Mouse (Mus musculus): ENCODE measurements at regions not wholly inside any gene's neighbourhood (a gene's known extent, or its start where the extent isn't known, plus 50 kb on each side); places are given as distances from the start of the nearest gene placed in this dataset.

DNA sequence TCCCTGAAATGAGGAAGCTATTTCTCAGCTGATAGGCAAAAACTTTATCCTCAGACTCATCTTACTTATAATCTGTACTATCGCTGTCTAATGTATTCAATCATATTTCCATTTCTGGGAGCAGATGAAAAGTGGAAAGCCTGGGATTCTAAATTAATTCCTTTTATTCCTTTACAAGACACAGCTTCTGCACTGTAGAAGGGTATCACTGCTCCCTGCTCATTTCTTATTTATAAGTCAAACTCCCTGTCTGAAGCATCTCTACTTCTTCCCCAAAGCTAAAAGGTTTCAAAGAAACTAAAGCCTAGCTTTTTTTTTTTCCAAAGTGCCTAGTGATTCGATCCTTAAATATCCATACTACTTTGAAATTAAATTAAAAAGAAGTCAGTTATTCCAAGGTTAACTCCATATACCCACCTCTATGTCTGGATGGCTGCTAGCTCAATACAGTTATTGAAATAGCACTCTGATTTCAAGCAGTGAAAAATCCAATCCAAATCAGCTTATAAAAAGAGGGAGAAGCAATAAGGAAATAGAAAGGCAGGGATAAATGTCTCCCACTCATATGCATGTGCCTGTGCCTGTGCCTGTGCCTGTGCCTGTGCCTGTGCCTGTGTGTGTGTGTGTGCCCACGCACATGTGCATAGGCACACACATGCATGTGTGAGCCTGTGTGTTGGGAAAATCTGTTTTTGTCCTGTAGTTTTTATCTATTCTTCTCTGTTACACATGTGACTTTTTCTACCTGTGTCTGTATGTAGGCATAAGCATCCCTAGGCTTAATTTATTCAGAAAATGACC lies 380.6 kb downstream of the Tmem135 start:
- ATAC-seq (no peak), DNase-seq (no peak)
- 83% methylated on average over 3 of the region's 3 CpGs for whole genome bisulfite sequencing
- Histone ChIP-seq H3K9ac (no peak overlapping the region), H3K27me3 (ENCODE audit: insufficient read depth, low read length) (no peaks in the 10 kb centered on the region), H3K4me2 (ENCODE audit: low read depth) (no peak overlapping the region), H3K27ac (ENCODE audit: low read depth, low read length) (no peak overlapping the region), H3K9me3 (ENCODE audit: low read length) (no peaks in the 10 kb centered on the region), H3K36me3 (ENCODE audit: insufficient read depth) (no peaks in the 10 kb centered on the region), H3K4me1 (ENCODE audit: insufficient read depth) (no peaks in the 10 kb centered on the region), H3K4me3 (ENCODE audit: low read depth, low read length) (no peak overlapping the region)
- no peak for TF ChIP-seq CTCF (IDR thresholded peaks at IDR 0.05; ENCODE audit: low read depth)

DNA sequence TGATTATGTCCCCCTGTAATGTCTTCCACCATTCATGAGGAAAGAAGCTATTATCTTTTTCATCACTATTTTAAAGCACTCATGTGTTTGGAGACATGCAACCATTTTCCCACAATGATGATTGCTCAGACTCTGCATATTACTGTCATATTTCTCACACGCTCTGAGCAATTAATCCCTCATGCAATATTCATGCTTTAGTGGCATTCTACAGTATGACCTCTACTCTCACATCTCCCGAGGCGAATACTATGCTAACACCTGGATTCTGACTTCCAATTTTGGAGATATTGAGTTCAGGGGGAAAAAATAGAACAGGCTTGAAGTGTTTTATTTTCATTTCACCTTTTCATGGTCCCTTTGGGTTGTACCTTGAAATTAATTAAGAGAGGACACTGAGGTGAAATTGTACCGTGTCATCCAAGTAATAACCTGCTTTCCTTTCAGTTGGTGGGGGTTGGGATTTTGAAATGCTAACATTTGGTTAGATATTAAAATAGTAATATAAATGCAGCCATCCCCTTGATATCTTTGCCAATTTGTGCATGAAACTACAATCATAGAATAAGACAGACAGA lies 405.1 kb downstream of the Tmem135 start:
- Histone ChIP-seq H3K36me3 (ENCODE audit: insufficient read depth) (no peaks in the 10 kb centered on the region), H3K9me3 (ENCODE audit: low read length) (no peaks in the 10 kb centered on the region), H3K4me2 (ENCODE audit: low read depth) (no peak overlapping the region), H3K27ac (ENCODE audit: low read depth, low read length) (no peak overlapping the region), H3K9ac (no peak overlapping the region), H3K4me3 (ENCODE audit: low read depth, low read length) (no peak overlapping the region), H3K27me3 (ENCODE audit: insufficient read depth, low read length) (no peaks in the 10 kb centered on the region), H3K4me1 (ENCODE audit: insufficient read depth) (no peaks in the 10 kb centered on the region)
- ATAC-seq = peak; percentile 53; the same call in 1 of the 2 replicates
- WGBS = 76% methylated on average over 4 of the region's 4 CpGs
- no peak for TF ChIP-seq CTCF (IDR thresholded peaks at IDR 0.05; ENCODE audit: low read depth)
- DNase-seq = no peak

DNA sequence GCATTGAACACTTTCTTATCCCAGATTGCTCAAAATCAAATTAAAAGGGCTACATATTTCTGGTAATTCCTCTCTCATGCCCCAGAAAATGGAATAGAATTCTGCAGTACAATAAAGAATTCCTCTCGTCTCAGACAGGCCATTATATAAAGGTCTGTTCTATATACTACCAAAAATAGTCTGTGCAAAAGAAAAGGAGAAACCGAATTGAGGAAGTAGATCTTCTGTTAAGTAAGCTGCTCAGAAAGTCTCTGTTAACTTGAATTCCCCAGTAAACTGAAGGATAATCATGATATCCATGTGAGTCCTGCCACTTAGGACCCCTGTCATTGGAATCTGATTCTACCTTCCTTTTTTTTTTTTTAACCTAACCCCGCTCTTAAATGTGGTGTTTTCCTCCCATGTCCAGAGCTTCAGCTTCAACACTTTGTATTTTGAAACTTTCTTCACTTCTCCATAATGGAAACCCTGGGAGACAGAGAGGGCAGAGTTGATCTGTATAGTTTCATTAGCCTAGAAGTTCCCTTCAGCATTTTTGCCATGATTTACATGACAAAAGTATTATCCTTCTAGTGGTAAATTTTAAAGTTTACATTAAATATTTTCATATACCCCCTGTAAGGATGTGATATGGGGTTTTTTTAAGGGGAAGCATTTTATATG lies 406.1 kb downstream of the Tmem135 start:
- no peak overlapping the region for H3K4me2 ChIP-seq (ENCODE audit: low read depth)
- WGBS = 79% methylated on average over 3 of the region's 3 CpGs
- no peak for TF ChIP-seq CTCF (IDR thresholded peaks at IDR 0.05; ENCODE audit: low read depth)
- H3K4me1 ChIP-seq (ENCODE audit: insufficient read depth) = no peaks in the 10 kb centered on the region
- no peak overlapping the region for H3K9ac ChIP-seq
- ATAC-seq = no peak
- no peaks in the 10 kb centered on the region for H3K36me3 ChIP-seq (ENCODE audit: insufficient read depth)
- DNase-seq = no peak
- H3K27ac ChIP-seq (ENCODE audit: low read depth, low read length) = no peak overlapping the region
- no peak overlapping the region for H3K4me3 ChIP-seq (ENCODE audit: low read depth, low read length)
- no peaks in the 10 kb centered on the region for H3K27me3 ChIP-seq (ENCODE audit: insufficient read depth, low read length)
- H3K9me3 ChIP-seq (ENCODE audit: low read length) = no peaks in the 10 kb centered on the region

DNA sequence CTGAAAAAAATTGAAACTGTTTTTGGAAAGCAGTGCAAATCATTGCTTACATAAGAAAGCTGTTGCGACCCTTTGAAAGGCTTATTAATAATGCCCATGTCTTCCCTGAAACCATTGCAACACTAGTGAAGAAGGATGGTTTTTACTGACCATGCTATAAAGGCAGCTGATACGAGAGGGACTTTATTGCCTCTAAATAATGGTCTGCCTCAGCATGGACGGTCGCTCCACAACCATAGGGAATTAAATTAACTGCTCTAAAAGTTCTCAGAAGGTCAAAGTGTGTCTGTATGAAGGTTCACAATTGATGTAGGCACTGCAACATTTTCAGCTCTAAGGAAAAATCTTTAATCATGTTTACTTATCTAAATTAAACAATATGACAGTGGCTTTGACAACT lies 429.6 kb downstream of the Tmem135 start:
- no peak for TF ChIP-seq CTCF (IDR thresholded peaks at IDR 0.05; ENCODE audit: low read depth)

DNA sequence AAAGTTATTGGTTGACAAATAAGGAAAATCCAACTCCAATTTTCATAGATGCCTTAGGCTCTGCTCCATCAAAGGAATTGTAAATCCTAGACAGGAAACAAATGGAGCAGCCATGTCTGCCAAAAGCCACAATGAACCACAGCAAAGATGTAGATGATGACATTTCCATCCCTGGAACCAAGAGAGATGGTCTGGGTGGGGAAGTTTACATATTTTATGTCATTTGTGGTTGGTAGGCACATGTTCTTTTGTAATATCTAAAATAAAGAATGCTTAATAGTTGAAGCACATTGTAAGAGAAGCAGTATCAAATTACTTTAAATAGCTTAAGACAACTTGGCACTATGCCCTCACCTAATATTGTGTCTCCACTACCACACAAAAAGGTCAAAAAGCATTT lies 443.2 kb downstream of the Tmem135 start:
- H3K9ac ChIP-seq = no peak overlapping the region
- ATAC-seq = no peak
- no peak for TF ChIP-seq CTCF (IDR thresholded peaks at IDR 0.05; ENCODE audit: low read depth)
- H3K36me3 ChIP-seq (ENCODE audit: insufficient read depth) = no peaks in the 10 kb centered on the region
- no peaks in the 10 kb centered on the region for H3K9me3 ChIP-seq (ENCODE audit: low read length)
- no peak overlapping the region for H3K27ac ChIP-seq (ENCODE audit: low read depth, low read length)
- H3K4me1 ChIP-seq (ENCODE audit: insufficient read depth) = no peaks in the 10 kb centered on the region
- DNase-seq = no peak
- no peaks in the 10 kb centered on the region for H3K27me3 ChIP-seq (ENCODE audit: insufficient read depth, low read length)
- H3K4me2 ChIP-seq (ENCODE audit: low read depth) = no peak overlapping the region
- no peak overlapping the region for H3K4me3 ChIP-seq (ENCODE audit: low read depth, low read length)

More for the DNA sequence above, 429.6 kb downstream of the Tmem135 start:
- 83% methylated on average over 4 of the region's 4 CpGs for WGBS
- H3K27ac ChIP-seq (ENCODE audit: low read depth, low read length) = no peak overlapping the region
- H3K9me3 ChIP-seq (ENCODE audit: low read length) = no peaks in the 10 kb centered on the region
- no peaks in the 10 kb centered on the region for H3K27me3 ChIP-seq (ENCODE audit: insufficient read depth, low read length)
- no peak overlapping the region for H3K4me3 ChIP-seq (ENCODE audit: low read depth, low read length)
- ATAC-seq (no peak), DNase-seq (no peak)
- H3K9ac ChIP-seq = no peak overlapping the region
- no peaks in the 10 kb centered on the region for H3K4me1 ChIP-seq (ENCODE audit: insufficient read depth)
- H3K4me2 ChIP-seq (ENCODE audit: low read depth) = no peak overlapping the region
- H3K36me3 ChIP-seq (ENCODE audit: insufficient read depth) = no peaks in the 10 kb centered on the region

DNA sequence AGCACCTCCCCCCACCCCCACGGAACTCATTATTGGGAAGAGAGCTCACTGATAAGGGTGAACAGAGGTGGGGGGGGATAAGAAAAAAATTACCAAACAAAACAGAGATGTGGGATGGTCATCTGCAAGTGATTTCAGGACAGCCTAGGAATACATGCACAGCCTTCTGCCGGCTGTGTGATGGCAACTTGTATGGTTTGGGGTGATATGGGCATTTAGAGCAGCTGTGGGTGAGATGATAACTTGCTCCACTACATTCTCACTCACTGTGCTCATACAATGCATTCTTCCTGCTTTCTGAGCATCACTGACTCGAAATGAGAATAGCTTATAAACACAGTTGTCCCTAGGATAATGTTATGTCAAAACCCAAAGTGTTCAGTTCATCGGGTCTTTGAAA lies 443.8 kb downstream of the Tmem135 start:
- no peak for ATAC-seq
- Histone ChIP-seq H3K4me3 (ENCODE audit: low read depth, low read length) (no peak overlapping the region), H3K4me2 (ENCODE audit: low read depth) (no peak overlapping the region), H3K36me3 (ENCODE audit: insufficient read depth) (no peaks in the 10 kb centered on the region), H3K27ac (ENCODE audit: low read depth, low read length) (no peak overlapping the region), H3K9me3 (ENCODE audit: low read length) (no peaks in the 10 kb centered on the region), H3K27me3 (ENCODE audit: insufficient read depth, low read length) (no peaks in the 10 kb centered on the region), H3K9ac (no peak overlapping the region), H3K4me1 (ENCODE audit: insufficient read depth) (no peaks in the 10 kb centered on the region)
- TF ChIP-seq CTCF (IDR thresholded peaks at IDR 0.05; ENCODE audit: low read depth) = no peak
- DNase-seq = no peak
- 65% methylated on average over 4 of the region's 4 CpGs for WGBS

Data from forebrain, postnatal 0 days (tissue).